Mouse (Mus musculus): Measurements from ENCODE around the gene Stk11ip.

- TF ChIP-seq CTCF (IDR thresholded peaks at IDR 0.05; ENCODE audit: insufficient read depth, low read depth, low read length) = no peak
- no peak for TF ChIP-seq POLR2A (IDR thresholded peaks at IDR 0.05; ENCODE audit: insufficient read depth, low read depth, low read length)
Observed at GRCm38 (mm10) chr1:75555680-75556079, 34.4 kb downstream of the Stk11ip start.

All from olfactory bulb, adult 2 months (tissue).